Mouse (Mus musculus): ENCODE data around the gene Il12rb1. TPM values are rescaled to one million over a fixed set of nuclear protein-coding genes. Genes with fewer than 3 reads are reported as not detected.

Il12rb1 gene
- polyA plus RNA-seq (2021): 0.80 TPM

- TF ChIP-seq CTCF (IDR thresholded peaks at IDR 0.05): no peak
- DNase-seq (ENCODE audit: low read depth, low spot score) (no peak), ATAC-seq (no peak)
- no peaks in the 10 kb centered on the region for H3K27me3 ChIP-seq
- in situ Hi-C loops (cut with MboI; ENCODE audit: low pct_unique_long_range_greater_than_20kb): no loop called here
- ChIA-PET CTCF (interaction anchor here (1.0 to 1.2 kb wide), 2 partner anchors 8 to 36 kb away, joined by 3 to 5 read pairs; no protein-coding TSS in a partner anchor), POLR2A (no interaction called here)
Observed at GRCm38 (mm10) chr8:70808239-70808638, at the start of gene Il12rb1. TSS of gene Il12rb1 (plus strand) at chr8:70808449.

DNA sequence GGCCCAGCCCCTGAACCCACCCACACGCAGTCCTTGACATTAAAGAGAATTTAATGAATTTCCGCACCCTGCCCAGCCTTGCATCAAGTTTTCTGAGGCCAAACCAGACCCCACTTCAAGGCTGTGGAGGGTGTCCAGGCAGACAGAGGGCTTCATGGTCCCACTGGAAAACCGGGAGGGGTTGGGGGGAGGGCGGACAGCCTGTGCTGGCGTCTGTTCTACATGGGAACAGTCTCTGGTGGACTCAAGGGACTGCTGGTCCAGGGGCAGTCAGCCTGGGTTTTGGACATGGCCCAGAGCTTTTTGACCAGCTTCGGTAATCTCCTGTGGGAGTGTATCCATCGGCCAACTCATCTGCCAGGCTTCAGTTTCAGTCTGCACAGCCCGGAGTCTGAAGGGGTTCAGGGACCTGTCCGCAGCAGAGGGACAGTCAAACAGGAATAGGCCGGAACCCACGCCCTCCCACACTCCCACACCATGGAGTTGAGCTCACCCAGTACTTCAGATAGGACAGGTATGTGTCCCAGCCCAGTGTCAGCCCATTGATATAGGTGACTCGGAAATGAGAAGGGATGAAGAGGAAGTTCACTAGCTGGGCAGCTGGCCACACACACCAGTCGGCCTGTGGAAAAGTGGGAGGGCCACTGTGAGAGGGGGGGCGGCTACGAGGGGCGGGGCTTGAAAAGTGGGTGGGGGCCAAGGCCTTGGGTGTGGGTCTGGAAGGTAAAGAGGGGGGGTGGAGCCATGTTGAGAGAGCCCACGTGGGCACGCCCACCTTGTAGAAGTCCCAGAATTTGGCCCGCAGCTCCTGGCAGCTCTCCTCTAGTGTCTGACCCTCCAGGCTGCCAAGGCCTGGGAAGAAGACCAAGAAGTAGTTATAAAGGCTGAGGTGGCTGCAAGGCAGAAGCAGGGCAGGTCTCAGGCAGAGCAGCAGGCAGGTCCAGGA is 49.4 kb upstream of the Il12rb1 start:
- POLR2A ChIA-PET: no interaction called here
- in situ Hi-C loops (cut with MboI; ENCODE audit: low pct_unique_long_range_greater_than_20kb): no loop called here
- TF ChIP-seq CTCF (IDR thresholded peaks at IDR 0.05): no peak
- no peak for DNase-seq (ENCODE audit: low read depth, low spot score)
- H3K27me3 ChIP-seq: no peaks in the 10 kb centered on the region
- ATAC-seq: no peak
- CTCF ChIA-PET: interaction anchor here (3.5 kb wide), 1 partner anchor 10 kb away, joined by 15 read pairs; no protein-coding TSS in a partner anchor

GRCm38 (mm10) chr8:70760350-70760749 is 47.9 kb upstream of the Il12rb1 start:
- CTCF ChIA-PET: interaction anchor here (3.1 kb wide), 1 partner anchor 8 kb away, joined by 9 read pairs; no protein-coding TSS in a partner anchor
- in situ Hi-C loops (cut with MboI; ENCODE audit: low pct_unique_long_range_greater_than_20kb): no loop called here
- no peaks in the 10 kb centered on the region for H3K27me3 ChIP-seq
- no peak for DNase-seq (ENCODE audit: low read depth, low spot score)
- no peak for TF ChIP-seq CTCF (IDR thresholded peaks at IDR 0.05)
- POLR2A ChIA-PET: no interaction called here
- peak; percentile 6 for ATAC-seq

DNA sequence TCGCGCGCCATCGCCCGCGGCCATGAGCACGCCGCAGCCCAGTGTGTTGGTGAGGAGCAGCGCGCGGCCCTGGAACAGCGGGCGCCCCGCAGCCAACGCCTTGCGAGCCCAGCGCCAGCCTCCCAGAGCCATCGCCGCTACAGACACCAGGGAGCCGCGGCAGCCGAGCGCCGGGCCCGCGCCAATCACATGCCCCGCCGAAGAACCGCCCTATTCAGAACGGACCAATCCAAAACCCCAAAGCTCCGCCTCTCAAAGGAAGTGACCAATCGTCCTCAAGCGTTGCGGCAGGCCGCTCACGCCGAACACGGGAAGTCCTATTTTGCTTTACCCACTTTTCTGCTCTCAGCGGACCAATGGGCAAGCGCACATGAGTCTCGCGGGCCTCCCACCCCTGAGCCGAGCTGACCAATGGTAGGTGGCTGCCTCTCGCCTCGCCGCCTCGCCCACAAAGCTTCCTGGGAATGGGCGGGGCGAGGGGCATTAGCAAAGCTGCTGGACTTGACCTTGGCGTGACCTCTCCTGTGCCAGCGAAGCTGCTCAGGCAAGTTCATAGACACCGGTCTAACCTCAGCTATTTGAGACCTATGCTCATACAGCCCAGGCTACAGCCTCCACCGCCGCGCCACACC is 47.4 kb upstream of the Il12rb1 start, which contains the start of gene Mpv17l2:
Gene Mpv17l2, minus strand, starts transcription at position 172 of the 632 bp plus-strand sequence.
- no peaks in the 10 kb centered on the region for H3K27me3 ChIP-seq
- ATAC-seq (peak; percentile 95), DNase-seq (ENCODE audit: low read depth, low spot score) (peak; percentile 94)
- no peak for TF ChIP-seq CTCF (IDR thresholded peaks at IDR 0.05)
- CTCF ChIA-PET: interaction anchor here (0.8 to 3.1 kb wide), 5 partner anchors 8 to 61 kb away, joined by 3 to 9 read pairs (median 3); partner anchors contain the start of gene Gm3336
- POLR2A ChIA-PET: no interaction called here
- in situ Hi-C loops (cut with MboI; ENCODE audit: low pct_unique_long_range_greater_than_20kb): no loop called here

DNA sequence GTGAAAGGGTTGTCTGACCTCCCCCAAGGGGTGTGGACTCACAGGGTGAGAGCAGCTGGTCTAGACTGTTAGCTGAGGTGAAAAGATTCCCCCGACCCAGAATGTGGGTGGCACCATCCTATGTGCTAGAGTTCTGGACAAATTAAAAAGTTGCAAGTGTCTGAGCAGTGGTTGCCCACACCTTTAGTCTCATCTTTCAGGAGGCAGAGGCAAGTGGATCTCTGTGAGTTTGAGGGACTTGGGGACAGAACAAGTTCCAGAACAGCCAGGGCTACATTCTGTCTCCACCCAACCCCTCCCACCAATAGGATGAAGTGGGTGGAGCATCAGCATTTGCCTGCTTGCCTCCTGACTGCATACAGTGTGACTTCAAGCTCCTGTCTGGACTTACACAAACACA is 46.1 kb upstream of the Il12rb1 start:
- no peaks in the 10 kb centered on the region for H3K27me3 ChIP-seq
- in situ Hi-C loops (cut with MboI; ENCODE audit: low pct_unique_long_range_greater_than_20kb): no loop called here
- no peak for TF ChIP-seq CTCF (IDR thresholded peaks at IDR 0.05)
- ChIA-PET CTCF (interaction anchor here (1.1 to 3.1 kb wide), 12 partner anchors 9 to 107 kb away, joined by 3 to 24 read pairs (median 7); partner anchors contain the start of genes Arrdc2, Gm3336, Pde4c and Pik3r2), POLR2A (interaction anchor here (0.6 to 1.2 kb wide), 2 partner anchors 35 to 39 kb away, joined by 3 read pairs; no protein-coding TSS in a partner anchor)
- no peak for ATAC-seq
- no peak for DNase-seq (ENCODE audit: low read depth, low spot score)

DNA sequence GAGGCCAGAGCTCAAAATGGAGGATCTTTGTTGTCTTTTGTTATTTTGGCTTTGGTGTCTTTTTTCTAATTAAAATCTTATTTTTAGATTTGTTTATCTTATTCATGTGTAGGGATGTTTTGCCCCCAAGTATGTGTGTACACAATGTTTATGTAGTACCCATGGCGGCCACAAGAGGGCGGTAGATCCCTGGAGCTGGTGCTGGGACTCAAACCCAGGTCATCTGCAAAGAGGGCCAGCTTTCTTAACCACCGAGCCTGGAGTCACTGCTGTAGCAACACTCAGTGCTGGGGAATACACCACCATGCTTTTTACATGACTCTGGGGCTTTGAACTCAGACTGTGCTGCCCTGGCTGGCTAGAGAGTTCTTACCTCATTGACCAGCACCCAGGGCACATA is 44.9 kb upstream of the Il12rb1 start:
- ChIA-PET CTCF (interaction anchor here (0.9 to 3.1 kb wide), 16 partner anchors 8 to 103 kb away, joined by 3 to 24 read pairs (median 6); partner anchors contain the start of genes Arrdc2, Gm3336, Pde4c and Pik3r2), POLR2A (interaction anchor here (0.8 kb wide), 1 partner anchor 12 kb away, joined by 3 read pairs; no protein-coding TSS in a partner anchor)
- no peak for TF ChIP-seq CTCF (IDR thresholded peaks at IDR 0.05)
- no peaks in the 10 kb centered on the region for H3K27me3 ChIP-seq
- DNase-seq (ENCODE audit: low read depth, low spot score) (no peak), ATAC-seq (no peak)
- in situ Hi-C loops (cut with MboI; ENCODE audit: low pct_unique_long_range_greater_than_20kb): no loop called here

- no peak for TF ChIP-seq CTCF (IDR thresholded peaks at IDR 0.05)
- ATAC-seq (no peak), DNase-seq (ENCODE audit: low read depth, low spot score) (no peak)
- H3K27me3 ChIP-seq: no peaks in the 10 kb centered on the region
- in situ Hi-C loops (cut with MboI; ENCODE audit: low pct_unique_long_range_greater_than_20kb): no loop called here
- CTCF ChIA-PET: interaction anchor here (1.0 to 2.8 kb wide), 7 partner anchors 7 to 48 kb away, joined by 3 to 24 read pairs (median 8); partner anchors contain the start of genes Gm3336, Pde4c and Pik3r2
- POLR2A ChIA-PET: interaction anchor here (0.8 kb wide), 1 partner anchor 11 kb away, joined by 3 read pairs; no protein-coding TSS in a partner anchor
Observed at GRCm38 (mm10) chr8:70764026-70764425, 44.2 kb upstream of the Il12rb1 start.

DNA sequence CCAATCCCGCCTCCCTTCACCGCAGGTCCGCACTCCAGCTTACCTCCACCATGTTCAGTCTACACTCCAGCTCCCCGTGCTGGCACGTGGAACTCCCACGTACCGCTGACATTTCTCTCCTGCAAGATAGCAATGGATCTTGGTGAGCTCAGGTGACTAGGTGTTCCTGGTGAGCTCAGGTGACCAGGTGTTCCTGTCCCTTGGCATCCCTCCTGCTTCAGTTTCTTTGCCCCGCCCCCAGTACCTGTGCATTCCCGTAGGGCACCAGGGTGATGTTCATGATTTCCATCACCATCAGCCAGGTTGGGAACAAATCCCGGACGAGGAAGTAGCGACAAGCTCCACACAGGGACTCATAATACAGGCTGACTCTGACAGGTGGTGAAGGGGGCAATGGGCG is 43.6 kb upstream of the Il12rb1 start:
- CTCF ChIA-PET: no interaction called here
- DNase-seq (ENCODE audit: low read depth, low spot score): no peak
- no peak for TF ChIP-seq CTCF (IDR thresholded peaks at IDR 0.05)
- no peak for ATAC-seq
- H3K27me3 ChIP-seq: no peaks in the 10 kb centered on the region
- in situ Hi-C loops (cut with MboI; ENCODE audit: low pct_unique_long_range_greater_than_20kb): loop anchor here (5.0 kb wide), 1 partner anchor 78 kb away; no protein-coding TSS in a partner anchor
- POLR2A ChIA-PET: no interaction called here

- DNase-seq (ENCODE audit: low read depth, low spot score) (no peak), ATAC-seq (no peak)
- TF ChIP-seq CTCF (IDR thresholded peaks at IDR 0.05): no peak
- H3K27me3 ChIP-seq: no peaks in the 10 kb centered on the region
- in situ Hi-C loops (cut with MboI; ENCODE audit: low pct_unique_long_range_greater_than_20kb): loop anchor here (5.0 kb wide), 1 partner anchor 77 kb away; no protein-coding TSS in a partner anchor
- ChIA-PET CTCF (no interaction called here), POLR2A (no interaction called here)
Observed at GRCm38 (mm10) chr8:70765329-70765728, 42.9 kb upstream of the Il12rb1 start.

Measured in Patski (cell line).